Mouse (Mus musculus) myocyte (in vitro differentiated cells): Measurements from ENCODE around the gene Dok7. TPM values are rescaled to one million over a fixed set of nuclear protein-coding genes. Genes with fewer than 3 reads are reported as not detected.

Experiments used
- H3K27me3 ChIP-seq: one replicate; pipeline ENCODE4 v1.6.1; 2011; ENCODE audit not compliant: control insufficient read depth, insufficient read depth, insufficient read length
- H3K36me3 ChIP-seq: one replicate; pipeline ENCODE4 v1.6.1; 2011; ENCODE audit not compliant: control insufficient read depth, insufficient read depth
- H3K4me2 ChIP-seq: one replicate; pipeline ENCODE4 v1.6.1; 2011; ENCODE audit warnings: low read depth, control low read depth
- H3K4me3 ChIP-seq: one replicate; pipeline ENCODE4 v1.5.1; 2011; ENCODE audit warnings: mild to moderate bottlenecking, control low read depth, moderate library complexity
- H3K79me2 ChIP-seq: one replicate; pipeline ENCODE4 v1.6.1; 2011; ENCODE audit not compliant: control insufficient read depth, insufficient read depth
- H3ac ChIP-seq: one replicate; pipeline ENCODE4 v1.6.1; 2011; ENCODE audit not compliant: control insufficient read depth, insufficient read length
- CEBPB ChIP-seq: IDR thresholded peaks from 2 replicates; pipeline ENCODE4 v1.6.1; 2011; ENCODE audit warnings: mild to moderate bottlenecking, moderate library complexity; ENCODE audit not compliant: poor library complexity, insufficient read depth, severe bottlenecking
- E2F4 ChIP-seq: IDR thresholded peaks from one replicate; pipeline ENCODE4 v1.6.1; 2011; ENCODE audit warnings: mild to moderate bottlenecking, control low read depth, moderate library complexity; ENCODE audit not compliant: insufficient read depth
- MAX ChIP-seq: IDR thresholded peaks from one replicate; pipeline ENCODE4 v1.6.1; 2011; ENCODE audit warnings: low read depth, mild to moderate bottlenecking, control low read depth
- MYOD1 ChIP-seq, 3 experiments: IDR thresholded peaks; one replicate each; pipeline ENCODE4 v1.6.1; 2011; ENCODE audit warnings: control low read depth in 2 of 3, low read depth in 2 of 3, mild to moderate bottlenecking in 2 of 3, moderate library complexity in 1 of 3; ENCODE audit not compliant: insufficient read length in 2 of 3, control insufficient read depth in 1 of 3
- MYOG ChIP-seq, 3 experiments: IDR thresholded peaks; one replicate each; pipeline ENCODE4 v1.6.1; 2011; ENCODE audit warnings: control low read depth in 2 of 3, low read depth in 2 of 3, mild to moderate bottlenecking in 2 of 3; ENCODE audit not compliant: insufficient read length in 2 of 3, control insufficient read depth in 1 of 3, insufficient read depth in 1 of 3
- POLR2A ChIP-seq: IDR thresholded peaks from one replicate; pipeline ENCODE4 v1.6.1; 2011; ENCODE audit warnings: low read depth, mild to moderate bottlenecking, control low read depth, moderate library complexity; ENCODE audit not compliant: insufficient read length
- REST ChIP-seq: IDR thresholded peaks from one replicate; pipeline ENCODE4 v1.6.1; 2011; ENCODE audit warnings: mild to moderate bottlenecking, control low read depth, moderate library complexity; ENCODE audit not compliant: insufficient read depth, insufficient read length
- SRF ChIP-seq: IDR thresholded peaks from one replicate; pipeline ENCODE4 v1.6.1; 2011; ENCODE audit warnings: low read depth; ENCODE audit not compliant: control insufficient read depth, insufficient read length
- TCF12 ChIP-seq: IDR thresholded peaks from one replicate; pipeline ENCODE4 v1.6.1; 2011; ENCODE audit warnings: mild to moderate bottlenecking, control low read depth; ENCODE audit not compliant: poor library complexity, insufficient read depth, severe bottlenecking
- TCF3 ChIP-seq: IDR thresholded peaks from one replicate; pipeline ENCODE4 v1.6.1; 2011; ENCODE audit warnings: low read depth, control low read depth; ENCODE audit not compliant: insufficient read length
- USF1 ChIP-seq: IDR thresholded peaks from one replicate; pipeline ENCODE4 v1.6.1; 2011; ENCODE audit warnings: low read depth, mild to moderate bottlenecking, control low read depth, moderate library complexity
- polyA plus RNA-seq: library from polyadenylated mRNA; unstranded; fragments of >200 nt; fragmentation: generic; extraction: Trizol; gene quantifications from one replicate; pipeline ENCODE4 v1.2.1, GENCODE M21; 2012; ENCODE audit warnings: missing spikeins

Gene Dok7
- polyA plus RNA-seq, 1 experiment, result 49.5 TPM

DNA sequence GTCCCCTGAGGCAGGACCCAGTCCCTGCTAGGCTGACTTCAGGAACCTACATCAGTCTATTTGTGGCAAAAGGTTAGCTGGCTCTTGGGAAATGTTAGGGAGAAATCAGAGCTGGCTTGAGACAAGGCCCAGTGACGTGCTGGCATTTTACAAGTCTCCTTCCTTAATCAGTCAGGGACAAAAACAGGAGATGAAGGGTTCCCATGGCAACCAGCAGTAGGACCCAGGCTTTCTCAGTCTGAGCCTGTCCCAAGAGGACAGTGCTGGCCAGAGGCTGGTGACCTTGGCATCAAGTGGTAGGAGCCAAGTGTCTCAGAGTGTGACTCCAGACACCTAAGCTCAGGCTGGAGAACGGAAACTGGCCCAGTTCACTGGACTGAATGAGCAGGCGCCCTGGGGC, 77.7 kb downstream of the Dok7 start:
- H3K79me2 ChIP-seq, result no peaks in the 10 kb centered on the region
- no peak overlapping the region for H3K4me2 ChIP-seq
- peaks cover 30% of the 10 kb centered on the region for H3K27me3 ChIP-seq
- no peaks in the 10 kb centered on the region for H3K36me3 ChIP-seq
- H3ac ChIP-seq, result no peak overlapping the region
- TF ChIP-seq E2F4, result no peak
- TF ChIP-seq MYOD1 (IDR thresholded peaks at IDR 0.05; ENCODE audit: control insufficient read depth in 1 of 3, insufficient read length in 2 of 3, low read depth in 2 of 3), result no peak
- no peak for TF ChIP-seq REST
- no peak for TF ChIP-seq TCF3
- no peak for TF ChIP-seq CEBPB
- TF ChIP-seq POLR2A, result no peak
- no peak for TF ChIP-seq MYOG (IDR thresholded peaks at IDR 0.05; ENCODE audit: control insufficient read depth in 1 of 3, insufficient read depth in 1 of 3, insufficient read length in 2 of 3, low read depth in 2 of 3)
- TF ChIP-seq MAX, result no peak
- no peak for TF ChIP-seq SRF
- no peak overlapping the region for H3K4me3 ChIP-seq

DNA sequence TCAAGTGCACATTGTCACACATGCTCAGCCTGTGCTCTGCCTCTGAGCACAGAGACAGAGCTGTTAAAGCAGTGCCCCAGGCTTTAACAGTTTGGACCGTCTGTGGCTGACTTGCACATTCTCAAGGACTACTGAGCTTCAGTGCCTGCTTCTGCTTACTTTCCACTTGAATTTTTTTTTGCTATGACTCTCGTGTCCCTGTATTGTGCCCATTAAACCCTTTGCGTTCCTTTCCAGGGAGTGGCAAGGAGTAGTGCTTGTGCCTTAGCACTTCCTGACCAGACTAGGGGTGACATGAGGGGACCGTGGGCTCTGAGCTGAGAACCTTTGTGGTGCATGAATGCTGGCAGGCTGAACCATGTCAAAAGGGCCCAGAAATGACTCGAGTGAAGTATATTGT, 79.3 kb downstream of the Dok7 start:
- TF ChIP-seq REST (no peak), MYOG (IDR thresholded peaks at IDR 0.05; ENCODE audit: control insufficient read depth in 1 of 3, insufficient read depth in 1 of 3, insufficient read length in 2 of 3, low read depth in 2 of 3) (no peak), TCF12 (no peak), E2F4 (no peak), MAX (no peak), TCF3 (no peak), USF1 (no peak), POLR2A (no peak), MYOD1 (IDR thresholded peaks at IDR 0.05; ENCODE audit: control insufficient read depth in 1 of 3, insufficient read length in 2 of 3, low read depth in 2 of 3) (no peak)
- H3ac ChIP-seq, result no peak overlapping the region
- no peak overlapping the region for H3K4me2 ChIP-seq
- H3K79me2 ChIP-seq, result no peaks in the 10 kb centered on the region
- peaks cover 43% of the 10 kb centered on the region for H3K27me3 ChIP-seq
- no peaks in the 10 kb centered on the region for H3K36me3 ChIP-seq
- H3K4me3 ChIP-seq, result no peak overlapping the region

Other genes with a start within 250 kb of the Dok7 start
- gene Msantd1, start 148.8 kb upstream of the Dok7 start, polyA plus RNA-seq, result not detected
- gene Rgs12, start 107.3 kb upstream of the Dok7 start, polyA plus RNA-seq, result 30.5 TPM
- gene Hgfac, start 15.3 kb upstream of the Dok7 start, polyA plus RNA-seq, result 0.26 TPM
- gene Lrpap1, start 49.0 kb downstream of the Dok7 start, polyA plus RNA-seq, result 46.2 TPM
- not detected for gene Adra2c, start 221.6 kb downstream of the Dok7 start, polyA plus RNA-seq